In the genomic region with DNA sequence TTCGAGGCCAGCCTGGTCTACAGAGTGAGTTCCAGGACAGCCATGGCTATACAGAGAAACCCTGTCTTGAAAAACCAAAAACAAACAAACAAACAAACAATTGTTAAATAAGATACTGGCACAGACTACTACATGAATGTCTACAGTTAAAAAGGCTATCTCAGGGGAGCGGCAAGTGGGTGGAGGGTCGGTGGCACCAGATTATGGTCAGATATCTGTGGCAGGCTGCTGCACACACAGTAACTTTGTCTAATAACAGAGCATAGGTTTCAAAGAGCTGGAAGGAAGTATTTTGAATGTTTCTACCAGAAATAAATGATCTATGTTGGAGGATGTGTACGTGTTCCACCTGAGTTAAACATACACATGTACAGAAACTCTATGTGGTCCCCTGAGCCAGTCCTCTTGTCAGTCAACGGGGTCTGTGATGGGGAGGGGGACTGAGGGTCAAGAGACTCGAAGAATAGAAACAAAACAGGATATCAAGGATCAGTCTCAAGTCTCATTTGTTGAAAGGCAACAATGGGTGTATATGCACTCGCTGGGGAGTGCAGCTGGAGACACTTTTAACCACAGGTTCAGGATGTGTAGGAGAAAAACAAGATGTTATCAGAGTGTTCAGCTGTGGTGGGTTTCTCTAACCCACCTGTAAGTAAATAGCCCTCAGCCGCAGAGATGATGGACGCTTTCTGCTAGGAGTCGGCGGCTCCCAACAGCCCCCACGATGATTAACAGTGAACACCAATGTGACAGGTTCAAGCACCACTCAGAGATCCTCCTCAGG, we compare ENCODE assay signal across 15 mouse cellular contexts. TPM values are rescaled to one million over a fixed set of nuclear protein-coding genes. Genes with fewer than 3 reads are reported as not detected.
DNase-seq lines count a peak whose midpoint lies in the region; ATAC-seq lines count a peak whose summit lies in the region.
"Had no signal": no experiment of that assay in that cellular context is flagged by ENCODE, and none has a peak within 500 bp of the region (broad histone marks: within the 10 kb centered on the region; RNA-seq: fewer than 3 reads in every experiment).

No protein-coding gene starts in this region.

- H3K27me3 ChIP-seq in heart, embryonic 16.5 days (ENCODE audit: control insufficient read depth, insufficient read depth, low read length) = no peaks in the 10 kb centered on the region
- no peaks in the 10 kb centered on the region for H3K27me3 ChIP-seq in liver, embryonic 15.5 days
- peaks cover 27% of the 10 kb centered on the region for H3K27me3 ChIP-seq in midbrain, embryonic 10.5 days (ENCODE audit: low read depth, poor library complexity, severe bottlenecking)
- H3K27me3 ChIP-seq in forebrain, embryonic 16.5 days (replicated peaks; ENCODE audit: control insufficient read depth, insufficient read depth, low read length) = no peaks in the 10 kb centered on the region
- H3K27me3 ChIP-seq: embryonic facial prominence, embryonic 15.5 days; kidney, embryonic 15.5 days; neural tube, embryonic 12.5 days had no signal

- H3K4me3 ChIP-seq in heart, embryonic 16.5 days (ENCODE audit: low read length) = no peak overlapping the region
- no peak overlapping the region for H3K4me3 ChIP-seq in liver, embryonic 15.5 days (replicated peaks)
- no peak overlapping the region for H3K4me3 ChIP-seq in midbrain, embryonic 10.5 days
- H3K4me3 ChIP-seq in forebrain, embryonic 16.5 days (replicated peaks; ENCODE audit: low read length) = no peak overlapping the region
- H3K4me3 ChIP-seq: embryonic facial prominence, embryonic 15.5 days; kidney, embryonic 15.5 days; neural tube, embryonic 12.5 days had no signal

- no peaks in the 10 kb centered on the region for H3K36me3 ChIP-seq in heart, embryonic 16.5 days (ENCODE audit: control insufficient read depth, insufficient read depth)
- peaks cover 31% of the 10 kb centered on the region for H3K36me3 ChIP-seq in liver, embryonic 15.5 days (replicated peaks)
- H3K36me3 ChIP-seq in midbrain, embryonic 10.5 days = no peaks in the 10 kb centered on the region
- H3K36me3 ChIP-seq in forebrain, embryonic 16.5 days (ENCODE audit: control insufficient read depth, insufficient read depth) = no peaks in the 10 kb centered on the region
- H3K36me3 ChIP-seq: embryonic facial prominence, embryonic 15.5 days; kidney, embryonic 15.5 days; neural tube, embryonic 12.5 days had no signal

- no peak overlapping the region for H3K4me2 ChIP-seq in heart, embryonic 16.5 days (ENCODE audit: low read depth, low read length)
- H3K4me2 ChIP-seq in liver, embryonic 15.5 days = peak overlapping the region; percentile 42
- H3K4me2 ChIP-seq in forebrain, embryonic 16.5 days (ENCODE audit: low read length) = no peak overlapping the region
- H3K4me2 ChIP-seq: embryonic facial prominence, embryonic 15.5 days; kidney, embryonic 15.5 days; lung, embryonic 14.5 days; neural tube, embryonic 12.5 days had no signal

- H3K4me1 ChIP-seq in heart, embryonic 16.5 days (ENCODE audit: control insufficient read depth, insufficient read depth, low read length) = peaks cover 79% of the 10 kb centered on the region
- H3K4me1 ChIP-seq in liver, embryonic 15.5 days (replicated peaks) = peaks cover 83% of the 10 kb centered on the region
- H3K4me1 ChIP-seq in midbrain, embryonic 10.5 days = peaks cover 11% of the 10 kb centered on the region; the same call in 1 of the 2 replicates
- no peaks in the 10 kb centered on the region for H3K4me1 ChIP-seq in forebrain, embryonic 16.5 days (replicated peaks; ENCODE audit: control insufficient read depth, insufficient read depth, low read length)
- H3K4me1 ChIP-seq: embryonic facial prominence, embryonic 15.5 days; neural tube, embryonic 12.5 days had no signal

- peak overlapping the region; percentile 95 for H3K27ac ChIP-seq in heart, embryonic 16.5 days (ENCODE audit: low read length)
- H3K27ac ChIP-seq in liver, embryonic 15.5 days (replicated peaks) = peak overlapping the region; percentile 74
- no peak overlapping the region for H3K27ac ChIP-seq in midbrain, embryonic 10.5 days (replicated peaks)
- H3K27ac ChIP-seq in forebrain, embryonic 16.5 days (ENCODE audit: low read length) = no peak overlapping the region
- H3K27ac ChIP-seq: embryonic facial prominence, embryonic 15.5 days; kidney, embryonic 15.5 days; neural tube, embryonic 12.5 days had no signal

- intact Hi-C loops in heart, postnatal 36 days (cut with DNase I) = no loop called here

- 43% methylated on average over 12 of the region's 12 CpGs for WGBS in heart, embryonic 16.5 days
- WGBS in liver, embryonic 15.5 days (ENCODE audit: insufficient replicate concordance) = 24% methylated on average over 12 of the region's 12 CpGs
- 81% methylated on average over 12 of the region's 12 CpGs for WGBS in midbrain, embryonic 10.5 days
- 81% methylated on average over 12 of the region's 12 CpGs for WGBS in forebrain, embryonic 16.5 days

- H3K9me3 ChIP-seq in heart, embryonic 16.5 days (replicated peaks; ENCODE audit: control insufficient read depth, low read length) = no peaks in the 10 kb centered on the region
- H3K9me3 ChIP-seq in liver, embryonic 15.5 days (replicated peaks) = no peaks in the 10 kb centered on the region
- H3K9me3 ChIP-seq in midbrain, embryonic 10.5 days (replicated peaks) = no peaks in the 10 kb centered on the region
- H3K9me3 ChIP-seq in forebrain, embryonic 16.5 days (ENCODE audit: control insufficient read depth, low read length) = no peaks in the 10 kb centered on the region
- H3K9me3 ChIP-seq: embryonic facial prominence, embryonic 15.5 days; kidney, embryonic 15.5 days; neural tube, embryonic 12.5 days had no signal

- DNase-seq in heart, postnatal 36 days = no peak
- DNase-seq in thymus, postnatal 14 days = peak; percentile 78
- DNase-seq in urinary bladder, postnatal 4 days (ENCODE audit: low spot score in 2 of 2) = no peak
- DNase-seq in midbrain, embryonic 10.5 days (ENCODE audit: low spot score) = no peak
- DNase-seq: adrenal gland, adult 2 months; cerebellum, postnatal 14 days; lung, embryonic 14.5 days had no signal

- ATAC-seq in heart, embryonic 16.5 days (replicated peaks; ENCODE audit: extremely low read depth, insufficient read depth, low FRiP score) = no peak
- peak; percentile 8 for ATAC-seq in activated CD4-positive, CD25-positive, alpha-beta regulatory T cell, adult 4 months
- peak; percentile 81 for ATAC-seq in liver, embryonic 15.5 days (ENCODE audit: insufficient read depth)
- ATAC-seq in forebrain, embryonic 16.5 days = no peak
- ATAC-seq: Patski had no signal

- H3K9ac ChIP-seq in heart, embryonic 16.5 days (ENCODE audit: low read length) = 0 out of 2 replicates have a peak overlapping the region, but pooled peaks have one; percentile 3
- 0 out of 2 replicates have a peak overlapping the region, but pooled peaks have one; percentile 21 for H3K9ac ChIP-seq in liver, embryonic 15.5 days
- no peak overlapping the region for H3K9ac ChIP-seq in forebrain, embryonic 16.5 days (replicated peaks; ENCODE audit: low read depth, low read length)
- H3K9ac ChIP-seq: embryonic facial prominence, embryonic 15.5 days; kidney, embryonic 15.5 days; lung, embryonic 14.5 days; neural tube, embryonic 12.5 days had no signal

RNA-seq across cellular contexts. Expression of gene Fam78a, which starts 22.7 kb away (rescaled TPM):
- 27.6 and 30.1 TPM in 2 replicates for polyA plus RNA-seq in heart, embryonic 16.5 days (2015; fragmentation: Nextera tagmentation; extraction: Ambion mirVana)
- 10 to 100 TPM; 14.3 to 15.8 TPM for total RNA-seq in heart, postnatal 36 days (2021)
- polyA plus RNA-seq in activated CD4-positive, CD25-positive, alpha-beta regulatory T cell, adult 4 months (2017; shearing (Covaris generic)) = 10 to 100 TPM; 23.6 to 27.1 TPM
- polyA plus RNA-seq in liver, embryonic 15.5 days (2015; fragmentation: Nextera tagmentation; extraction: Ambion mirVana) = 11.4 TPM in 2 replicates
- 1.3 and 1.6 TPM in 2 replicates for polyA plus RNA-seq in midbrain, embryonic 10.5 days (2016; fragmentation: Nextera tagmentation; extraction: Ambion mirVana)
- polyA plus RNA-seq in forebrain, embryonic 16.5 days (2015; fragmentation: Nextera tagmentation; extraction: Ambion mirVana) = 0.20 and 0.48 TPM in 2 replicates

RNA-seq across cellular contexts. Expression of gene Plpp7, which starts 33.4 kb away (rescaled TPM):
- 19.7 and 21.4 TPM in 2 replicates for polyA plus RNA-seq in heart, embryonic 16.5 days (2015; fragmentation: Nextera tagmentation; extraction: Ambion mirVana)
- 10 to 100 TPM; 24.7 to 32.1 TPM for total RNA-seq in heart, postnatal 36 days (2021)
- not detected for polyA plus RNA-seq in activated CD4-positive, CD25-positive, alpha-beta regulatory T cell, adult 4 months (2017; shearing (Covaris generic))
- polyA plus RNA-seq in liver, embryonic 15.5 days (2015; fragmentation: Nextera tagmentation; extraction: Ambion mirVana) = 1.9 and 2.0 TPM in 2 replicates
- 7.1 and 7.8 TPM in 2 replicates for polyA plus RNA-seq in midbrain, embryonic 10.5 days (2016; fragmentation: Nextera tagmentation; extraction: Ambion mirVana)
- 19.6 and 20.6 TPM in 2 replicates for polyA plus RNA-seq in forebrain, embryonic 16.5 days (2015; fragmentation: Nextera tagmentation; extraction: Ambion mirVana)

Comparison
In these comparisons a context has a peak if more than half of its experiments do, and no peak if none do; other contexts are left out.
1. ATAC-seq: peak in activated CD4-positive, CD25-positive, alpha-beta regulatory T cell, adult 4 months (single experiment) and liver, embryonic 15.5 days (single experiment); none in heart, embryonic 16.5 days (single experiment) and forebrain, embryonic 16.5 days (single experiment).
2. H3K27ac ChIP-seq: peak in heart, embryonic 16.5 days (single experiment) and liver, embryonic 15.5 days (single experiment); none in midbrain, embryonic 10.5 days (single experiment) and forebrain, embryonic 16.5 days (single experiment).